Comparison of ENCODE assay signal across 17 mouse cellular contexts in the genomic region with DNA sequence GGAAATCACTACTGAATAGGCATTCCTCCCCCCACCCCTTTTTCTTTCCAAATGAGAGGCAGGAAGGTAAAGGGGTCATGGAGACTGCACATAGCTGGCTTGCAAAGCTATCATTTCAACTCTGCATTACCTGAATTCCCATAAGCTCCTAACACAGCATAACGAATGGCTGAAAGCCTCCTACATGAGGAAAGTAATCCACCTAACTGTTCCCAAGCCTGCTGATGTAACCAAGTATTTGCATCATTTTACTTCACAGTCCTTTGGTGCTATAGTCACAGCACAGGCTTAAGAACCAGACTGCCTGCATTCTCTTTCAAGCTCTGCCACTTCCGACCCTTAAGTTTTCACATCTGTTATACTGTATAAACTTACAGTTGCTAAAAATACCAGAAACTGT. TPM values are rescaled to one million over a fixed set of nuclear protein-coding genes. Genes with fewer than 3 reads are reported as not detected.
"Had no signal": no experiment of that assay in that cellular context is flagged by ENCODE, and none has a peak within 500 bp of the region (broad histone marks: within the 10 kb centered on the region; RNA-seq: fewer than 3 reads in every experiment).

No protein-coding gene starts in this region.

- H3K4me3 ChIP-seq: lung, embryonic 15.5 days; megakaryocyte, embryonic 14.5 days; midbrain, embryonic 12.5 days; neural tube, embryonic 12.5 days had no signal

- H3K9me3 ChIP-seq: lung, embryonic 15.5 days; midbrain, embryonic 12.5 days; neural tube, embryonic 12.5 days had no signal

- ATAC-seq: liver, postnatal 0 days; lung, postnatal 0 days had no signal

- H3K4me1 ChIP-seq: lung, embryonic 15.5 days; megakaryocyte, embryonic 14.5 days; midbrain, embryonic 12.5 days; neural tube, embryonic 12.5 days had no signal

- H3K36me3 ChIP-seq: lung, embryonic 15.5 days; midbrain, embryonic 12.5 days; neural tube, embryonic 12.5 days had no signal

- H3K27ac ChIP-seq: lung, embryonic 15.5 days; macrophage; midbrain, embryonic 12.5 days; neural tube, embryonic 12.5 days had no signal

- H3K27me3 ChIP-seq: lung, embryonic 15.5 days; megakaryocyte, embryonic 14.5 days; midbrain, embryonic 12.5 days; neural tube, embryonic 12.5 days had no signal

- H3K9ac ChIP-seq: liver, postnatal 0 days; lung, embryonic 15.5 days; midbrain, embryonic 12.5 days; neural tube, embryonic 12.5 days had no signal

- DNase-seq: liver, postnatal 0 days; lung, adult 2 months; lung, postnatal 14 days; lung, postnatal 36 days; midbrain, embryonic 14.5 days; right cerebral cortex, postnatal 14 days; spleen, adult 18-20 months; thymus, adult 18-20 months; thymus, postnatal 14 days; thymus, postnatal 36 days had no signal

- H3K4me2 ChIP-seq: lung, embryonic 15.5 days; midbrain, embryonic 12.5 days; neural tube, embryonic 12.5 days had no signal

RNA-seq across cellular contexts. Expression of a gene that starts 22.3 kb away (rescaled TPM):
- polyA plus RNA-seq: macrophage had no signal

RNA-seq across cellular contexts. Expression of a gene that starts 45.3 kb away (rescaled TPM):
- polyA plus RNA-seq: liver, postnatal 0 days; lung, adult 2 months; lung, postnatal 0 days; macrophage; thymus, postnatal 0 days had no signal
